Mouse (Mus musculus): ENCODE measurements around the gene Atp6v1fnb.
A peak's percentile ranks its signal among the peaks of the same experiment; 100 is the strongest.

The Atp6v1fnb gene

DNA sequence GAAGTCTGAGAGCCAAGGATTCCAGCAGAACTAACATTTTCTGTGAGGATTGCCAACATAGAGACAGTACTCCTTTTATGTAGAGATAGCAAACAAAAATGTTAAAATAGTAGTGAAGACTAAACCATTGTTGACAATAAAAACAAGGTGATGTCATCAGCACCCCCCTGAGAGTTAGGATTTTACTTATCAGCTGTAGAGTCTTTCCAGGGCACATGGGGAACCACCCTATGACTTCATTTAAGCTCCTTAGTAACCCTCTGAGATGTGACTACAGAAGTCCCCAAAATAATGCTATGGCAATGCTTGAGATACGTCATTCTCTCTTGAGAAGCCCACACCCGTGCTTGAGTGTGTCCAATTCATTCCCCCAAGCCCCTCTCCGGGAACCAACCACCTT lies 7.8 kb upstream of the Atp6v1fnb start:
- DNase-seq (ENCODE audit: low read depth in 2 of 2, low spot score in 2 of 2) = no peak

DNA sequence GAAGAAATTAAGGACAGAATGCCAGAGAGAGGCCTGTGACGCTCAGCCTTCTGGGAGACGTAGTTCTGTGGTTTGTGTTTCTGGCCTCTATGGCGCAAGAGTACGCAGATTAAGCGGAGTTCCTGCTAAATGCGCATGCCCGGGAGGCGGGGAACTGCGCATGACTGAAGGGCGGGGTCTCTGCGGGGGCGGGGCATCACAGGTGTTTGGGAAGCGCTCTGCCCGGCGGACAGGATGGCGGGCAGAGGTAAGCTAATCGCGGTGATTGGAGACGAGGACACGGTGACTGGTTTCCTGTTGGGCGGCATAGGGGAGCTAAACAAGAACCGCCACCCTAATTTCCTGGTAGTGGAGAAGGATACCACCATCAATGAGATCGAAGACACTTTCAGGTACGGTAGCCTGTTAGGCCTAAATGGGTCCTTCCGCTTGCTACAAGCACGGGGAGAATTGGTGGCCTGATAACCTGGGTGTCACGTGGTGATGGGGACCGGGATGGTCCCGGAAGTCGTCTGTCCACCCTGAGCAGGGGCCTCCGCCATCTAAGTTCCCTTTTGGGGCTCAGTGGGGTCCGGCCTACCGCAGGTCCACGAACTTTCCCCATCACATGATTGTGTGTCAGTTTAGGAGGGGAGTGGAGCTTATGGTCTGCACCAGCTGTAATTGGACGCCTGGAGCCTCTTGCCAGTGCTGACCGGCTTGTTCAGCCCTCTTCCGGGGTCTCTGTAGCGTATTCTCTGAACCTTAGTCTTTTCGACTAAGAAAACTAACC lies 3.5 kb upstream of the Atp6v1fnb start, which contains the start of gene Atp6v1f:
Gene Atp6v1f (plus strand): TSS at position 136 of the 772 bp plus-strand sequence.
- peak; percentile 84 to 91 for DNase-seq (ENCODE audit: low read depth in 2 of 2, low spot score in 2 of 2)

DNA sequence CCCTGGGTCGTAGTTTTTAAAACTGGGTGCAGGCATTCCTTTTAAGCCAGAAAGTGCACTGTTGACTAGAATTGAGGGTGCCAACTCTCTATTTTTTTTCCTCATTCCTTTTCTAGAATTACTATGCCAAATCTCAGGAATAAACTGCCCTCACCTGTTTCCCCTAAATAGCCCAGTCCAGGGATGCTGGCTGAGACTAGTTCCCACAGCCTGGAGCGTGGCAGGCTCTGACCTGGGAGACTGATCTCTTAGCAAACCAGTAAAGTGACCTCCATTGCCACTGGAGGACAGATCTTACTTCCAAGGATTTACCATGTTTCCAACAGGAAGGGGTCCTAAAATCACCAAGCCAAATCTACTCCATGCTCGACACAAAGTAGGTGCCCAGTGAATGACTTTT lies 2.4 kb upstream of the Atp6v1fnb start:
- no peak for DNase-seq (ENCODE audit: low read depth in 2 of 2, low spot score in 2 of 2)

DNA sequence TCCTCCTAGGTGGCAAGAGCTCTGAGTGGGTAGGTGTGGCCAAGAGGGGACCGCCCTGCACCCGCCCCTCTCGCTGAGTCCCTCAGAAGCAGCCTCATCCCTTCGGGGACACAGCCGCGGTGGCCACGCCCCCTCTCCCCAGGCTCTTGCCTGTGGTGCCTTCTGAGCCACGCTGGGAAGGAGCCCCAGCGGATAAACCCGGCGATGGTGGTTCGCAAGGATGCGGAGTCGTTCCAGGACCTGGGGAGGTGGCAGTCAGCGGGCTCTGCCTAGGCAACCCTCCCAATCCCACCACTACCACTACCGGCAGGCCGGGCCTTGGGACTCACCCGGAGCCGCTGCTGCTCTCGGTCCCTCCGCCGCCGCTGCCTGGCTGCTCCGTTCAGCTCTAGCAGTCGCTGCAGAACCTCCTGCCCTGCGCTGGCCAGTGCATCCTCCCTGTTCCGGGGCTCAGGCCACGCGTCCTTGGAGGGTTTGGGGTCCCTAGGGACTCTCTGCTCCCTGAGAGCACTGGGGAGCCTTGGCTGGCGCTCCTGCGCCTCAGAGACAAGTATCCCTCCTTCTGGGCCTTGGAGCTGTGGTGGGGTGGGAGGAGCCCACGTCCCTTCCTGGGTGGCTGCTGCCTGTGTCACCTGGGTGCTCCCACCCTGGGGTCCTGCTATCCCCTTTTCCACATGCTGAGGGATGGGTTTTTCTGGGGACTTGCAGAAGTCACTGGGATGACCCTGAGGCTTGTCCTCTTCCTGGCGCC lies 2.9 kb downstream of the Atp6v1fnb start:
- peak; percentile 53 to 59 for DNase-seq (ENCODE audit: low read depth in 2 of 2, low spot score in 2 of 2)

DNA sequence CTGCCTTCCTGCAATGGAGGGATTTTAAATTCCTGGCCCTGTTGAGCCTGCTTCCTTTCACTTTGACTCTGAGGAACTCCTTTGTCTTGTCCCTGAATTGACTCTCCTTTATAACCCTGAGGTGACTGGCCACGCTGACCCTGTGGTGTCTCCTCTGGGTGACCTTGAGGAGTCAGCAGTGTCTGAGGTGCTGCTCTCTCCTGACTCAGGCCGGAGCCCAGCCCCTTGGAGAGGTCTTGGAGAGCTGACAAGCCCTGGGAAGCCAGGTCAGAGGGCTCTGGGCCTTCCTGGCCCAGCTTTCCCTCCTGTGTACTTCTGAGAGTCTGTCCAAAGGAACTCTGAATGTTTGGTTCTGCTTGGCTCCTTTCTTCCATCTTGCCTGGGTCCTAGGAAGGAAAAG lies 3.5 kb downstream of the Atp6v1fnb start:
- no peak for DNase-seq (ENCODE audit: low read depth in 2 of 2, low spot score in 2 of 2)

DNA sequence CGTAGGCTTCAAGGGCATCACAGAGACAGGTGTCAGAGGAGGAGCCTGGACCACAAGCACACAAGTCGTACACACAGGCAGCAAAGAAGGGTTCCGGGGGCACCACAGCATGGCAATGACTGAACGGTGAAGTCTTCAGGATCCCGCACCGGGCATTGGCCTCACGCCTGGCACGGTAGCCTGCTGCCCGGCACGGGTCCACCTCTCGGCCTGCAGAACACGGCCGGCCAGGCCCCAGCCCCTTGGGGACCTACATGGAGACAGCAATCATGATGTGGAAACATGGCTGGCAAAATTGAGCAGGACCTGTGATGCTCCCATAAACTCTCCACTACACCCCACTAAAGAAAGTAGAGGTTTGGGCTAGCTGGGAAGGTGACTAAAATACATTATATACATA lies 11.5 kb downstream of the Atp6v1fnb start:
- no peak for DNase-seq (ENCODE audit: low read depth in 2 of 2, low spot score in 2 of 2)

DNA sequence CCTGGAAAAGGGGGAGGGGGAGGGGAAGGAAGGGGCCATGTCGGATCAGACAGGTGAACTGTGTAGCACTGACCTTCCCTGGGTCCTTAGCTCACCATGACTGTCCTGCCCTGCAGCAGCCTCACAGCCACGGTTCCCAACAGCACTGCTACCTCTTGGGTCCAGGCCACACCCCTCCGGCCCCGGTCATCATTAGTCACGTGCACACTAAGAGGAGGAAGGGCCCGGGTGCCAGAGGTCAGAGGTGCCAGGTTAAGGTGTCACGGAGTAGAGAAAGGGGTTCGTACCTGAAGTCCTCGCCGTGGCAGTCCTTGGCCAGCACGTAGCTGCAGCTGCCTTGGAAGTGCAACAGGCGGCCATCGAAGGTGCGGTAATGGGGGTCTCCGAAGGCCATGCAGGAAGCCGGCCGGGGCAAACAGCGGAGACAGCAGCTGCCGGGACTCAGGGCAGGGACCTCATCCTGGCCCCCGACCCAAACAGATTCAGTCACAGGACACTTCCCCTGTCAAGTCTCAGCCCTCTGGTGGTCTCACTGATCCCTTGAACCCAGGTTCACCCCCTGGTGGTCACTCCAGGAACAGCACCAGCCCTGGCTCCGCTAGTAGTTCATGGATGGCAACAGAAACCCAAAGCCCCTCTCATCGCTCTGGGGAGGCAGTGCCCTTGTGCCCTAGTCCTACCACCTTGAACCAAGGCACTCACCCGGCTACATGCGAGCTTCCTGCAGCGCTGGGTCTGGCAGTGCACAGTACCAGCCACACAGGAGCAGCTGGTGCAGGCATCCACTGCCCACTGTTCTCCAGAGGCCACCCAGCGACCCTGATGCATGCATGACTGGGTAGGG lies 13.7 kb downstream of the Atp6v1fnb start:
- peak; percentile 40 to 67 for DNase-seq (ENCODE audit: low read depth in 2 of 2, low spot score in 2 of 2)

DNA sequence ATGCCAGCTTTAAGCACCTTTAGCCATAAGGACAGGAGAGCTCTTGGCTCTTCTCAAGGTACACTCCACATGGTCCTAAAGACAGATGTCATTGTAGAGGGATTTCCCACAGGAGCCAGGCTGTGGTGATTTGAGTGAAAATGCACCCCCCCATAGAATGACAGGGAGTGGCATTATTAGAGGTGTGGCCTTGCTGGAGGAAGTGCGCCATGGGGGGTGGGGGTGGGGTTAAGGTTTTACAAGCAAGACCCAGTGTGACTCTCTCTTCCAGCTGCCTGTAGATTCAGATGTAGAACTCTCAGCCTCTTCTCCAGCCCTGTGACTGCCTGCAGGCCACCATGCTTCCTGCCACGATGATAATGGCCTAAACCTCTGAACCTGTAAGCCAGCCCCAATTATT lies 14.7 kb downstream of the Atp6v1fnb start:
- DNase-seq (ENCODE audit: low read depth in 2 of 2, low spot score in 2 of 2) = no peak

DNA sequence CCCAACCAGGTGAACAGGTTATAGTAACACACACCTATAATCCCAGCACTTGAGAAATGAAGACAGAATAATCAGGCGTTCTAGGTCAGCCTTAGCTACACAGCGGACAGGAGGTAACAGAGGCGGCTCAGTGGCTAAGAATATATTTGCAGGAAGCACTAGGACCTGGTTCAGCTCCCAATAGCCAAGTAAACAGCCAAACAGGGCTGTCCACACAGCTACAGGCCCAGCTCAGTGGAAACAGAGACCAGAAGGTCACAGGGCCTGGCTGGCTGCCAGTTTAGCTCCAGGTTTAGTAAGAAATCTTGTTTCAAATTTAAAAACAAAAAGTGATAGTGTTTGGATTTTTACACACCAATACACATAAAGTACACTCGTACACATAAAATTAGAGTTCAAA lies 22.9 kb downstream of the Atp6v1fnb start:
- no peak for DNase-seq (ENCODE audit: low read depth in 2 of 2, low spot score in 2 of 2)

DNA sequence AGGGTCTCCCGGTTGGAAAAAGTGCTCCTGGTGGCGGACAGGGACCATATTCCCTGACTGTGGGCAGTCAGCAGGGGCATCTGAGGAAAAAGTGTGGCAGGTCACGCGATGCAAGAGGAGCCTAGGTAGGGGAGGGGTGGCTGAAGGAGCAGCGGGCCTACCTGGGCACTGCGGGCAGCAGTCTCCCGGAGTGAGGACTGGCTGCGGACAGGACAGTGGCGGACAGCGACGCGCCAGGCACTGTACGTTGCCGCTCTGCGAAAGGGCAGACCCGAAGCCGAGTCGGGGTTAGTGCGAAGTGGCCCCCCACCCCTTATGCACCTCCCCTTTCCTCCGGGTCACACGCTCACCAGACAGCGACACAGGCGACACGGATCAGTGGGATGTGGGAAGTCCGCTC lies 25.0 kb downstream of the Atp6v1fnb start:
- no peak for DNase-seq (ENCODE audit: low read depth in 2 of 2, low spot score in 2 of 2)

DNA sequence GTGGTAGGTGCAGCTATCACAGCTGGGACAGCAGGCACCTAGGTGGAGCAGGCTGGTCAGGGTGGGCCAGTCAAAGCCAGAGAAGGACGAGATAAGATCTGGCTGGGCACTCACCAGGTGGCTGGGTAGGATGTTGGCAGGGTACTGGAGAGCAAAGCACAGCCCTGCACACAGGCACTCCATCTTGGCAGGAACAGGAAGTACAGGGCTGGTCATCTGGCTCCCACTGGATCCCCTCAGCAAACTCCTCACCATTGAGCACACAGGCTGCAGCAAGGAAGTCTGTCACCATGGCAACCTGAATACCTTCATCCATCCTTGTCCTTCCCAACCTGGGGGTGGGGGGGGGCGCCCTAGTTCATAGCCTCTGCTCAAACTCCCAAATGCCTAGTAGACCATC lies 26.6 kb downstream of the Atp6v1fnb start:
- no peak for DNase-seq (ENCODE audit: low read depth in 2 of 2, low spot score in 2 of 2)

DNA sequence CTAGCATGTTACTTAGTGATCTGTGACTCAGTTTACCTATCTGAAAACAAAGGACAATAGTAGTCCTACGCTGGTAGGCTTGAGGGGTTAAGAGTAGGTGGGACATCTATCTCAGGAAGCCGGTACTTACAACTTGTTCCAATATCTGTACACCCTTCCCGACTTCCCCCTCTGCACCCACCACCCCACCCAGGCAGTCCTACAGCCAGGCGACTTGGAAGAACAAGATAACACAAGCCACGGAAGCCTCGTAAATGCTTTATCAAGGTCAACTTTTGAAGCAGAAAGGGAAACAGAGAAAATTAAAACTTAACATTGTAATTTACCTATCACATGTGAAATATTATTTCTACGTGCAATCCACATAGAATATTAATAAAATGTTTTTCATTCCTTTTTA lies 28.9 kb downstream of the Atp6v1fnb start:
- no peak for DNase-seq (ENCODE audit: low read depth in 2 of 2, low spot score in 2 of 2)

DNA sequence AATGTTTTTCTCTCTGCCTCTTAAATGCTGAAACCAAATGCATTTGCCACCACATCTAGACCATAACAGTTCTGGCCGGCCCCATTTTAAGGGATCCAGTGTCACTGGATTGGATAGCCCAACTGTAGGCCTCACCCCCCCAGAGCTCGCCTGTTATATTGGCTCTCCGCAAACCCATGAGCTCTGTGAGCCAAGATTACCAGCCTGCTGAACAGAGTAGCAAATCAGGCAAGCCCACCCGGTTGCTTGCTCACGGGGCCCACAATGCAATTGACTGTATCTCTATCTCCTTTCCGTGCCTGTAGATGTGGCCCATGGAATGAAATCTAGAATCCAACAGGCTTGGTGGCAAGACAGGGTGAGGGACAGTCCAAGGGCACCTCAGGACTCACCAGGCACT lies 29.6 kb downstream of the Atp6v1fnb start:
- no peak for DNase-seq (ENCODE audit: low read depth in 2 of 2, low spot score in 2 of 2)

DNA sequence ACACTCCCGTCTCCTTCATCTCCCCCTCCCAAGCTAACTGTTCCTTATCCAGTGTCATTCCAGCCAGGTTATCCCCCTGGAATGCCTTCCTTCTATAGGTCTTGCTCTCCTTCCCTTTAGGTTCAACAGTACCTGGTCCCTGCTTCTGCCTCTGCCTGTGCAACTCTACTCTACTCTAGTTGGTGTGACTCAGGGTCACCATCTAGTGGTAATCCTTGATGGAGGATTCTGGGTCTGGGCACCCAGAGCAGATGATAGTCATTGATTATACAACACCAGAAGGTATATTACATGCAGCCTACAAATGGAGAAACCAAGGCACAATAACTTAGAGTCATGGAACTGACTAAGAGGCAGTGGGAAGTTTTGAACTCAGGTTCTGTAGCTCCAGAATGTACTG lies 30.4 kb downstream of the Atp6v1fnb start:
- DNase-seq (ENCODE audit: low read depth in 2 of 2, low spot score in 2 of 2) = no peak

DNA sequence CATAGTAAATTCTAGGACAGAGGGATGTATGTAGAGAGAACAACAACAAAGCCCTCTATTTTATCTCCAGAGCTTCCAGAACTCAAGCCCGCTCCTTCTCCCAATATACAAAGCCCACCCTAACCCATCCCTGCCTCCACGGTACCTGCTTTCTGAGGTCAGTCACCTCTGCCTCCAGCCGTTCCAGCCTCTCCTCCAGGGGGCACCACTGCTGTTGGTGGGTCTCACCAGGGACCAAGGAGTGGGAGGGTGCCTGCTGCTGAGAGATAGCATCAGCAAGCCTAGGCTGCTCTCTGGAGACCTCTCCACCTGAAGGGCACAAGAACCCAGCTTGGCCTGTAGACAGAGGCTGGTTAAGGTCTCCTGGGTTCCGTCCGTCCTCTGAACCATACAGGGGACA lies 34.3 kb downstream of the Atp6v1fnb start:
- DNase-seq (ENCODE audit: low read depth in 2 of 2, low spot score in 2 of 2) = no peak

DNA sequence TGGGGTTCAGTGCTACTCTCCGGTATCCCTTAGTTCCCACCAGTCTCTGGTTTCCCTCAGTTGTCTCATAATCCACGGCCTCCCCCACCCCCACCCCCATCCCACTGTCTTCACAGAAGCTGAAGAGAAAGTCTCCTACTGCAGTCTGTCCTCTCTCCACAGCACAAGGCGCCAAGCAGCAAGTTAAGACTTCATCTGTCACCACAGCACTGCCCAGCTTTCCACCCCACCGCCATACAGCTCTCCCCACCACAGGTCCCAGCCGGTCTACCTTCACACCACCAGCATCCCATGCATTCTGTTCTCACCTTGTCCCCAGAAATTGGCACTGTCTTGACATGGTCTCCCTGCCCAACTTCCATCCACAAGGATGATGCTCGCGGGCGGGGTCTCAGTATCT lies 35.6 kb downstream of the Atp6v1fnb start:
- no peak for DNase-seq (ENCODE audit: low read depth in 2 of 2, low spot score in 2 of 2)

DNA sequence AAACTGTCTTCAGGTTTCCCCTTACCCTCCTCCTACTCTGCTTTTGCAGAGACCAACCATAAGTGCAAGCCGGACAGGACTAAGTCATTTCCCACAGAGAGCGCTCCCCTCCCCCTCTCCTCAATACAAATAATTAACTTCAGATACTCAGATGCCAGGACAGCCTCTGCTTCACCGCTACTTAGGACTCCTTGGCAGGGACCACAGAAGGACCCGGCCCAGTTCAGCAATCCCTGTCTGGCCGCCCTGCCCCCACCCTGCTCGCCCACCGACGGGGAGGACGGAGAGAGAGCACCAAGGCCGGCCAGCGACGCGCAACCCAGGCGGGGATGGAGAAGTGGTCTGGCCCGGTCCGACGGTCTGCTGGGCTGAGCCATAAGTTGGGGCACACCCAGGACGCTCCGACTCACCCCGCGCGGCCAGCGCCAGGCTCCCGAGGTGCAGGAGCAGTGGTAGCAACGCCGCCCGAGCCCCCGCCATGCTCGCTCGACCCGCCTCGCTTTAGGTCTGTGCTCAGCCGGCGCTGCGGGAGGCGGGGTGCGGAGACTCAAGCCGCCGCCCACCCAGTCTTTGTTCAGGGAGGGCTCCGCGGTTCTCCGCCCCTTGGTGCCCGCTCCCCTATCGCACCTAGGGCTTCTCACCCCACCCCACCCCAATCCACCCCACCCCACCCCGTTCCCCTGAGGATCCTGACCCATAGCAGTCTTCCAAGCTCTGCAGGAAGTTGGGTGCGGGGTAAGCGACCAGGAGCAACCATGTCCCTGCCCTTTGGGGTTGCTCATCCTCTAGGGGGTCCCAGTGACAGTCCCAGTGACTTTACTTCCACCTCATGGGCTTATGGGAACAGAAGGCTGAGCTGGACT lies 36.4 kb downstream of the Atp6v1fnb start, which contains the start of gene Kcp:
Gene Kcp (minus strand): TSS at position 506 of the 863 bp plus-strand sequence.
- DNase-seq (ENCODE audit: low read depth in 2 of 2, low spot score in 2 of 2) = no peak

DNA sequence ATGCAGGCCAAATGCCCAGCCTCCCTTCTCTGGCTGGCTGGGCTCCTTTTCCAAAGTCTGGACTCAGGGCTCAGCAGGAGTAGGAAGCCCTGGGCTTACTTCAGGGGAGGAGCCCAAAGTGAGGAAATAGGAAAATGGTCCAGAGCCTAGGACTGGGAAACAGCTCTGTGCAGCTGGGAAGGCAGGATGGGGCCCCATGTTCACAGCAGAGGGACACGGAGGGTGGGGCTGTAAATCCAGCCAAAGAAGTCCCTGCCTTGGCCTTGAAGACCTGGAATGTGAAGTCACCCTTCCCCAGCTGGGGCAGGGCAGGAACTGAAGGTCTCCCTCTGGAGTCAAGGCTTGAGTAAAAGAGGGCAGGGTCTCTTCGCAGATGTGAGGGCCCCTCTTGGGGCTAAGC lies 37.8 kb downstream of the Atp6v1fnb start:
- DNase-seq (ENCODE audit: low read depth in 2 of 2, low spot score in 2 of 2) = no peak

DNA sequence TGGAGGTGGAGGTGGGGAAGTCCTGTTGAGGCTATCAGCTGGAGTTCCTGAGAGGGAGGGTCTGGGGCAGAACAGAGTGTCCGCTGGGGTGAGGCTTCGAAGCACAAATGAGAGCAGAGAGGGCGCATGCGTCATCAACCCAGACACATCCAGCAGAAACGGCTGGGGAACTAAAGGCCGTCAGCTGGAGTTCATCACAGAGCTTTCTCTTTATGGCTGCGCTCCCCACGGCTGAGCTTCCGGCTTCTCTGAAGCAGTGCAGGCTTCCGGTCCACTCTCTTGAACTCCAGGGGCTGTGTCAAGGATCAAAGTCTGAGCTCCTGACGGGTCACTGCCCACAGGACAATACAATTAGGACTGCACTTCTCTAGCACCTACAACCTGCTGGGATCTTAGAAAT lies 42.0 kb downstream of the Atp6v1fnb start:
- no peak for DNase-seq (ENCODE audit: low read depth in 2 of 2, low spot score in 2 of 2)

DNA sequence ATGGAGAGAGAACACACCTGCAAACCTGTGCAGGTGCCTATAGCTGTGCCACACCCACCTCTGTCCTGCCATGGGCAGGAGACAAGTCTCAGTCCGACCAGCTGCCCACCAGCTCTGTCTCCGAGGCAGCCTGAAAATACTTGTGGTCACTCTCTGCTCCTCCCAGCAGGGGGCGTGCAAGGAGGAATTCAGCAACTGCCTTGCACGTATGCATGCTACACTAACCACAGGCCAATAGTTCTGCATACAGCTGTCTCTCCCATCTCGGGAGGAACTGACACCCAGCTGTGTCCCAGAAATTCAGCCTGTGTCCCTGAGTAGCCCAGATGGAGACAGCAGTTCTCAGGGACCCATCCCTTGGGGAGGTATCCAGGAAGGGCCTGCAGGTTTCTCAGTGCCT lies 45.9 kb downstream of the Atp6v1fnb start:
- peak; percentile 44 to 59 for DNase-seq (ENCODE audit: low read depth in 2 of 2, low spot score in 2 of 2)

Data from CD8-positive naive resting alpha-beta T cell, adult 2 months (primary cell).